Mouse (Mus musculus): ENCODE data around the gene Ccsap.

Ccsap gene

GRCm38 (mm10) chr8:123805718-123806373 lies 54.2 kb downstream of the Ccsap start, which contains the start of gene Rab4a:
TSS of gene Rab4a (plus strand) at chr8:123805985.
- in situ Hi-C loops (cut with MboI): no loop called here

- in situ Hi-C loops (cut with MboI): no loop called here
Measured at GRCm38 (mm10) chr8:123805209-123805717, 54.7 kb downstream of the Ccsap start.

GRCm38 (mm10) chr8:123804586-123804985 lies 55.4 kb downstream of the Ccsap start:
- in situ Hi-C loops (cut with MboI): no loop called here

- in situ Hi-C loops (cut with MboI): no loop called here
Measured at GRCm38 (mm10) chr8:123803639-123804038, 56.4 kb downstream of the Ccsap start.

- in situ Hi-C loops (cut with MboI): no loop called here
Measured at GRCm38 (mm10) chr8:123801538-123801937, 58.5 kb downstream of the Ccsap start.

GRCm38 (mm10) chr8:123800867-123801266 lies 59.1 kb downstream of the Ccsap start:
- in situ Hi-C loops (cut with MboI): no loop called here

- in situ Hi-C loops (cut with MboI): no loop called here
Measured at GRCm38 (mm10) chr8:123799885-123800284, 60.1 kb downstream of the Ccsap start.

GRCm38 (mm10) chr8:123799434-123799833 lies 60.6 kb downstream of the Ccsap start:
- in situ Hi-C loops (cut with MboI): no loop called here

- in situ Hi-C loops (cut with MboI): no loop called here
Measured at GRCm38 (mm10) chr8:123797928-123798327, 62.1 kb downstream of the Ccsap start.

- in situ Hi-C loops (cut with MboI): no loop called here
Measured at GRCm38 (mm10) chr8:123796758-123797157, 63.3 kb downstream of the Ccsap start.

- in situ Hi-C loops (cut with MboI): no loop called here
Measured at GRCm38 (mm10) chr8:123794766-123795165, 65.2 kb downstream of the Ccsap start.

- in situ Hi-C loops (cut with MboI): no loop called here
Measured at GRCm38 (mm10) chr8:123793900-123794299, 66.1 kb downstream of the Ccsap start.

GRCm38 (mm10) chr8:123791845-123792225 lies 68.2 kb downstream of the Ccsap start:
- in situ Hi-C loops (cut with MboI): no loop called here

GRCm38 (mm10) chr8:123791101-123791844 lies 68.7 kb downstream of the Ccsap start:
- in situ Hi-C loops (cut with MboI): no loop called here
